In the genomic region with DNA sequence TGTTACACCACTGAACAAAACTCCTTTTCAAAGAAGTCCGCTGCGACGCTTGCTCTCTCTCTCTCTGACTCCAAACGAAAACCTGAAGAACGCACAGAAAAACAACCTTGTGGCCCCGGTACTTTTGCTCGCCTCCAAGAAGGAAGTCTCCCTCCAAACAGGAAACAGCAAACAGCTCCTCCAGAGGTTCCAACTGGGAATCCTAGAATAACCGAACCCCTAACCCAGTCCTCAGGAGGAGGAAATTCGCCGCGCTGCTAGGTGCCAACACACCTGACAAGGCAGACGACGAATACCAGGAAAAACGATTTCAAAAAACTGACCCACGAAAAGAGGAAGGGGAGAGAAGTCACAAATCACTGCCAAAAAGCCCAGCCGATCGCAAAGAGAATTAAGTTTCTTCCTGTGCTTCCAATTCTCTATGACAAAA, we compare ENCODE assay signal across 8 mouse cellular contexts. TPM values are rescaled to one million over a fixed set of nuclear protein-coding genes. Genes with fewer than 3 reads are reported as not detected.
DNase-seq lines count a peak whose midpoint lies in the region; ATAC-seq and TF ChIP-seq lines count a peak whose summit lies in the region.

No protein-coding gene starts in this region.

- peak; percentile 40 for DNase-seq in cerebellum, adult 11-12 months
- DNase-seq in cerebellum, postnatal 10 days = peak; percentile 44 to 63
- peak; percentile 38 for DNase-seq in gastrocnemius, adult 2 months
- DNase-seq in midbrain, embryonic 14.5 days = peak; percentile 69
- DNase-seq in stomach, postnatal 0 days (ENCODE audit: low spot score) = peak; percentile 63

- no peaks in the 10 kb centered on the region for H3K27me3 ChIP-seq in hindbrain, embryonic 16.5 days (replicated peaks; ENCODE audit: control insufficient read depth, insufficient read depth, low read length)
- H3K27me3 ChIP-seq in limb, embryonic 12.5 days = no peaks in the 10 kb centered on the region
- H3K27me3 ChIP-seq in midbrain, embryonic 14.5 days (ENCODE audit: control insufficient read depth, insufficient read depth, low read length) = no peaks in the 10 kb centered on the region
- no peaks in the 10 kb centered on the region for H3K27me3 ChIP-seq in stomach, postnatal 0 days (ENCODE audit: control insufficient read depth, insufficient read depth, low read length)

- peak overlapping the region; percentile 100 for H3K4me3 ChIP-seq in gastrocnemius, adult 2 months
- peak overlapping the region; percentile 71 for H3K4me3 ChIP-seq in hindbrain, embryonic 16.5 days (ENCODE audit: low read length)
- H3K4me3 ChIP-seq in limb, embryonic 12.5 days (replicated peaks) = peak overlapping the region; percentile 85
- peak overlapping the region; percentile 88 for H3K4me3 ChIP-seq in midbrain, embryonic 14.5 days (replicated peaks; ENCODE audit: low read depth, low read length)
- peak overlapping the region; percentile 93 for H3K4me3 ChIP-seq in stomach, postnatal 0 days (ENCODE audit: low read depth, low read length)

- H3K4me1 ChIP-seq in hindbrain, embryonic 16.5 days (ENCODE audit: control insufficient read depth, insufficient read depth, low read depth, low read length) = peaks cover 9% of the 10 kb centered on the region
- H3K4me1 ChIP-seq in limb, embryonic 12.5 days (replicated peaks) = peaks cover 23% of the 10 kb centered on the region
- H3K4me1 ChIP-seq in midbrain, embryonic 14.5 days (ENCODE audit: control insufficient read depth, insufficient read depth, low read length) = peaks cover 11% of the 10 kb centered on the region
- H3K4me1 ChIP-seq in stomach, postnatal 0 days (replicated peaks; ENCODE audit: control insufficient read depth, insufficient read depth) = no peaks in the 10 kb centered on the region

- no peak for TF ChIP-seq EP300 in stomach, postnatal 0 days (optimal IDR thresholded peaks at IDR 0.05)

- ATAC-seq in cerebellum, adult (ENCODE audit: insufficient number of reproducible peaks, low FRiP score, low TSS enrichment) = no peak
- ATAC-seq in hindbrain, embryonic 16.5 days = no peak
- ATAC-seq in limb, embryonic 12.5 days (ENCODE audit: insufficient number of reproducible peaks, insufficient read depth, low FRiP score, low TSS enrichment, low read depth) = no peak
- ATAC-seq in midbrain, embryonic 14.5 days (ENCODE audit: low FRiP score, low TSS enrichment) = no peak
- ATAC-seq in stomach, postnatal 0 days (ENCODE audit: low FRiP score, low TSS enrichment) = peak; percentile 47; the same call in 1 of the 2 replicates

- peak overlapping the region; percentile 98 for H3K27ac ChIP-seq in gastrocnemius, adult 2 months
- peak overlapping the region; percentile 90 for H3K27ac ChIP-seq in hindbrain, embryonic 16.5 days (ENCODE audit: low read depth, low read length)
- H3K27ac ChIP-seq in limb, embryonic 12.5 days = peak overlapping the region; percentile 97
- H3K27ac ChIP-seq in midbrain, embryonic 14.5 days (replicated peaks; ENCODE audit: low read depth, low read length) = peak overlapping the region; percentile 95; the same call in 1 of the 2 replicates
- peak overlapping the region; percentile 99 for H3K27ac ChIP-seq in stomach, postnatal 0 days (replicated peaks)

- peak; percentile 41 for TF ChIP-seq CTCF in gastrocnemius, adult 2 months (IDR thresholded peaks at IDR 0.05)
- peak; percentile 47 for TF ChIP-seq CTCF in stomach, postnatal 0 days (IDR thresholded peaks at IDR 0.05; ENCODE audit: low read depth)

- intact Hi-C loops in gastrocnemius, adult 2 months (cut with DNase I) = loop anchor here (5.0 to 10.0 kb wide), 2 partner anchors 52 to 1481 kb away; no protein-coding TSS in a partner anchor

- peak overlapping the region; percentile 92 for H3K9ac ChIP-seq in hindbrain, embryonic 16.5 days (ENCODE audit: low read depth, low read length)
- H3K9ac ChIP-seq in limb, embryonic 12.5 days (replicated peaks) = peak overlapping the region; percentile 93
- peak overlapping the region; percentile 98 for H3K9ac ChIP-seq in midbrain, embryonic 14.5 days (replicated peaks; ENCODE audit: low read length)
- H3K9ac ChIP-seq in stomach, postnatal 0 days (ENCODE audit: low read length) = peak overlapping the region; percentile 98

- H3K9me3 ChIP-seq in hindbrain, embryonic 16.5 days (ENCODE audit: control insufficient read depth, low read length) = no peaks in the 10 kb centered on the region
- no peaks in the 10 kb centered on the region for H3K9me3 ChIP-seq in limb, embryonic 12.5 days
- no peaks in the 10 kb centered on the region for H3K9me3 ChIP-seq in midbrain, embryonic 14.5 days (ENCODE audit: control insufficient read depth, low read length)
- no peaks in the 10 kb centered on the region for H3K9me3 ChIP-seq in stomach, postnatal 0 days (ENCODE audit: control insufficient read depth, low read length)

- H3K36me3 ChIP-seq in hindbrain, embryonic 16.5 days (ENCODE audit: control insufficient read depth, insufficient read depth, low read length) = no peaks in the 10 kb centered on the region
- no peaks in the 10 kb centered on the region for H3K36me3 ChIP-seq in limb, embryonic 12.5 days
- no peaks in the 10 kb centered on the region for H3K36me3 ChIP-seq in midbrain, embryonic 14.5 days (ENCODE audit: control insufficient read depth, insufficient read depth, low read length)
- no peaks in the 10 kb centered on the region for H3K36me3 ChIP-seq in stomach, postnatal 0 days (ENCODE audit: control insufficient read depth, insufficient read depth, low read length)

- H3K4me2 ChIP-seq in hindbrain, embryonic 16.5 days (ENCODE audit: low read length) = peak overlapping the region; percentile 75
- peak overlapping the region; percentile 73 for H3K4me2 ChIP-seq in limb, embryonic 12.5 days
- H3K4me2 ChIP-seq in midbrain, embryonic 14.5 days (ENCODE audit: low read length) = peak overlapping the region; percentile 94
- peak overlapping the region; percentile 76 for H3K4me2 ChIP-seq in stomach, postnatal 0 days (replicated peaks; ENCODE audit: low read depth)

- WGBS in hindbrain, embryonic 16.5 days = under 1% methylated on average over 17 of the region's 17 CpGs
- WGBS in limb, embryonic 12.5 days = under 1% methylated on average over 17 of the region's 17 CpGs
- 0% methylated on average over 17 of the region's 17 CpGs for WGBS in midbrain, embryonic 14.5 days
- 1% methylated on average over 17 of the region's 17 CpGs for WGBS in stomach, postnatal 0 days

RNA-seq across cellular contexts. Expression of a gene that starts 0.9 kb away (rescaled TPM):
- 10 to 100 TPM; 13.5 TPM for total RNA-seq in gastrocnemius, adult 2 months (2021)
- 6.8 and 7.1 TPM in 2 replicates for polyA plus RNA-seq in hindbrain, embryonic 16.5 days (2015; fragmentation: Nextera tagmentation; extraction: Ambion mirVana)
- 21.9 and 23.2 TPM in 2 replicates for polyA plus RNA-seq in limb, embryonic 12.5 days (2016; fragmentation: Nextera tagmentation; extraction: Ambion mirVana)
- polyA plus RNA-seq in midbrain, embryonic 14.5 days (2014; fragmentation: Nextera tagmentation; extraction: Ambion mirVana) = 9.8 and 11.3 TPM in 2 replicates
- 26.3 and 29.4 TPM in 2 replicates for polyA plus RNA-seq in stomach, postnatal 0 days (2015; fragmentation: Nextera tagmentation; extraction: Ambion mirVana)
